Mouse (Mus musculus) adrenal gland, adult (tissue): ENCODE measurements around the gene Epha8.
A peak's percentile ranks its signal among the peaks of the same experiment; 100 is the strongest.

Experiments
- DNase-seq, 2 experiments: peaks; one replicate each; pipeline ENCODE4 v3.0.0; 2022 to 2023; ENCODE audit warnings: low spot score in 1 of 2; ENCODE audit not compliant: inconsistent age in 2 of 2

Gene Epha8

GRCm38 (mm10) chr4:136960068-136960467 is 3.5 kb upstream of the Epha8 start:
- peak; percentile 45 to 63 for DNase-seq

- DNase-seq, result no peak
These were observed 2.1 kb downstream of the Epha8 start for GRCm38 (mm10) chr4:136954562-136954961.

DNA sequence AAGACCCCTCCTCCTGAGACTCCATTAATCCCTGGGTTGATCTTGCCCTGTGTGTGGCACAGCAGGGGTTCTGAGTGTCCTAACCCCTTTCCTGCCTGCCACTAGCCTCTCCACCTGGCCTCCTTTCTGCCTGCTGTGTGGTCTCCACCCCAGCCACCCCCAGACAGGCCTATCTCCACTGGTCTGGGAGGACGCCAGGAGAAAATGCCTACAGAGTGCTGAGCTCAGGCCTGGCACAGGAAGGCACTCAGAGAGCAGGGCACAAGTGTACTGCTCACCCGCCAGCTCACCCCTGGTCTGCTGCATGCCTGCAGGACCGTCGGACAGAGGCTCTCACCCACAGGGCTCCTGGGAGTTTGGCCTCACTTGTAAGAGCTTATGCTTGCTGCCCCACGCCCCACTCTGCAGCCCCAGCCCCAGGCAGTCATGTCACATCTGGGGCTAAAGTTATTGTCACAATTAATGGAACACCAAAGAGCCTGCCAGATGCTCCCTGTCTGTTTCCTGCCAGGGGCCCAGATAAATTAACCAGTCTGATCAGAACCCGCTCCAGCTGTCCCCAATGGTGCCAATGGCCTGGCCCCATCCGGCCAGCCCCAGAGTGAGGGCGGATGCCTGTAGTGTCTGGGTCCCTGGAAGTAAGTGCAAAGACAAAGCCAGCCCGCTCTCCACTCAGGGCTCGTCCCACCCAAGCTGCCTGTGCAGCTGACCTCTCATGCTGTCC is 7.2 kb downstream of the Epha8 start:
- DNase-seq, result no peak

GRCm38 (mm10) chr4:136945397-136945796 is 11.2 kb downstream of the Epha8 start:
- DNase-seq, result no peak

DNA sequence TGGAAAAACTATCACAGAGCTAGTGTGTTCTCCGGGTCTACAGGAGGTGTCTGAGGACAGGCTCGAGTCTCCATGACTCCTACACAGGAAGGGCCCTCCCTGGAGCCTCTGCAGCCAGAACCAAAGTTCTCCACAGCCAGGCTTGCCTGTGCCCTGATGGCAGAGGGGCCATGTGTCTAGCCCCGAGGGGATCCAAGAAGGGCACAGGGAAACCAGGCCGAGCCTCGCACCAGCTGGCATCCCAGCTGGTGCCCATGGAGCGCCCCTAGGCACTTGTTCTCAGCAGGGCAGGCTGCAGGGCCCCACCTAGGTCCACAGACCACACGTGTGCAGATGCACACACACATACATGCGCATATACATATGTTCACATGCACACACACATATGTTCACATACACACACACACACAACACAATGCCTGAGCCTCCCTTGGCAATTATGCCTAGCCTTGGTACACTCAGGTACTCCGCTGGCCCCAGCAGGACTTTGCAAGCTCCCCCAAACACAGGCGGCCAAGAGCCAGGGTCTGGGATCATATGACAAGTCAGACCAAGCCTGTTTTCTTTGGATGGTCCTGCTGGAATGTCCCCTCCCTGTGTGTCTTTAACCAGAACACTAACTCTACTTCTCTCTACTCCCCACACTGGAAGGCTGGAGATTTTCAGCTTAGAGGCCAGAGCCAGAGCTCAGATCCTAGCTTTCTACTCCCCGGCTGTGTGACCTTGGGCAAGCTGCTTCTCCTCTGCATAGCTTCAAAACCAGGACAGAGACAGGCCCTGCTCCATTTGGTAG is 11.9 kb downstream of the Epha8 start:
- DNase-seq, result peak in 1 of 2 experiments; percentile 43

DNA sequence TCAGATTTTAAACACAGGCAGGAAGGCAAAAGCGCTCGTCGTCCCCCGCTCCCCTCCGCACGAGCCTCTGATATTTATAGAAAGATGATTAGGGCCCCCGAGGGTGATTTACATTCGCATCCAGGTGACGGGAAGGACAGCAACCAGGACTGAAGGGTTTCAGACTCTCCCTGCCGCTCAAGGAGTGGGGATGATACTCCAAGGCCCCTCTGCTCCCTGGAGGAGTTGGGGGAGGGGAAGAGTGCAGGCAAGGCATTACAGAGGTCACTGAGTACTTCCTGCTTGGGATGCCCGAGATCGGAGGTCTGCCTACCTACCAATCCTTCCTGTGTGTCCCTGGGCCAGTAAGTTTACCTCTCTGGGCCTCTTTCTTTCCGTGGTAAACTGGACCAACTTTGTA is 13.4 kb downstream of the Epha8 start:
- no peak for DNase-seq

GRCm38 (mm10) chr4:136942761-136943160 is 13.9 kb downstream of the Epha8 start:
- peak in 1 of 2 experiments; percentile 34 for DNase-seq

GRCm38 (mm10) chr4:136937935-136938334 is 18.7 kb downstream of the Epha8 start:
- no peak for DNase-seq

- no peak for DNase-seq
These were observed 19.3 kb downstream of the Epha8 start for GRCm38 (mm10) chr4:136937344-136937743.

DNA sequence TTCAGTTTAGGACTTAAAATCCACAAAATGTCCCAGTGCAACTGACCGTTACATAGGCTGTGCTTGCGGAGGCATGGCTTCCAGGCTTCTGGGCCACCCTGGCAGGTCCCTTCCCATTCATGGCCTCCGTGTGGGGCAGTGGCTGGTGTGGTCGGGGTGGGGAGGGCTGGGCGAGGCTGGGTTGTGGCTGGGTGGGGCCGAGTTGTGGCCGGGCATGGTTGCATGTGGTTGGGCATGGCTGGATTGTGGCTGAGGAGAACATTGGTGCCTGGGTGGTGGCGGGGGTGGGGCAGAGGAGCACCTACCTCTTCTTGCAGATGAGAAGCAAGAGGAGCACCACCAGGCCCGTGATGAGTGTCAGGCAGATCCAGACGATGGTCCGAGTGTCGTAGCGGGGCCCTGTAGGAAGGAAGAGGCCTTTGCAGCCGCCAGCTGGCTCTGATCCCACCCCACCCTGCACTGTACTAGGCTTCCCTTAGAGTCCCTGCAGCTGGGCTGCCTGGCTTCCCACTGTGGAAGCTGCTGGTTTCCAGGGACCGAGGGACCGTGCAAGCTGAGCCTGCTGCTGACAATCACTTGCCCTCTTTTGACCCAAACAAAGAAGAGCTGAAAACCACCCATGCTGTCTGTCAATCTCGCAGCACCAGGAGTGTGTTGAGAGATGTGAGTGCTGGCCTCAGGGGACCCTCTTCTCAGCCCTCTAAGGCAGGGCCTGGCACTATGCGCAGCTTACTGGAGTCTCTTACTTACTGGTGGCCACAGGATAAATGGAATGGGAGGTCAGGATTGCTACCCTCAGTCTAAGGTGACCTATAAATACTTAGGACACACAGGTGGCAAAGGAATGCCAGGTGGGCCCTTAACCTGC is 21.6 kb downstream of the Epha8 start:
- DNase-seq, result no peak

GRCm38 (mm10) chr4:136930474-136930873 is 26.1 kb downstream of the Epha8 start:
- DNase-seq, result no peak

GRCm38 (mm10) chr4:136928928-136929327 is 27.7 kb downstream of the Epha8 start:
- DNase-seq, result peak; percentile 25 to 77

GRCm38 (mm10) chr4:136925804-136926203 is 30.8 kb downstream of the Epha8 start:
- peak in 1 of 2 experiments; percentile 48 for DNase-seq

DNA sequence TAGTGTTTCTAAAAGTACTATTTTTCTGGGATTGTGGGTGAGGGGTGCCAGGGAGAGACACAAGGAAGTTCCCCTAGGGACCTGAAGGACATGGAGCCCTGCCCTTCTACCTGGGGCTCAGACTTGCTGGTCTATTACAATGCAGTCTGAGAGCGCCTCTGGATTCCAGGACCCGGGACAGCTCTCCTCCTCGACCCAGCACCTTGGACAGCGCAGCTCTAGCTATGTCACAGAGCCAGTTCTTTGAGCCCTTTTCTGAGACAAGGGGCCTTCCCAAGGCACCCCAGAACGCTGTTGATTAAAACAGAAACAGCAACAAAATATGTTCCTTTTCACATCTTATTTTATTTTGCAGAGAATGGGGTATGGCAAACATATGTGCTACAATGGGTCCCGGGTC is 32.1 kb downstream of the Epha8 start:
- peak; percentile 63 to 91 for DNase-seq

DNA sequence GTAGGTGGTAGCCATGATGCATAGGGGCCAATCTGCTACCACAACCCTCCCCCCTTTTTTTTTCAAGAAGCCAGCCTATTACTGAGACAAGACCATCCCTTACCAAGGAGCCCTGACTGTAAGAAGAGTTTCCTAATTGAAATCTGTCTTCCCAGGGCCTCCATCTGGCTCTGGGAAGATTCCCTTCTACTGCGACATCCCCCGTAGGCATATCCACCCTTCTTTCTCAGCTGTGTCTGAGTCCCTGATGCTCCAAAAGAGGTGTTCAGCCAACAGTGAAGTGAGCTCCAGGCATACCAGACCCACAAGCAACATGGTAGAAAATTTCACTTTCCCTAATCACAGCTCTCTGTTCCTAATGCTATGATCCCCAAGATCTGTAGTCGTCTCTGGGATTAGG is 37.1 kb downstream of the Epha8 start:
- no peak for DNase-seq

- no peak for DNase-seq
These were observed 37.8 kb downstream of the Epha8 start for GRCm38 (mm10) chr4:136918834-136919233.

GRCm38 (mm10) chr4:136917165-136917524 is 39.5 kb downstream of the Epha8 start:
- no peak for DNase-seq

DNA sequence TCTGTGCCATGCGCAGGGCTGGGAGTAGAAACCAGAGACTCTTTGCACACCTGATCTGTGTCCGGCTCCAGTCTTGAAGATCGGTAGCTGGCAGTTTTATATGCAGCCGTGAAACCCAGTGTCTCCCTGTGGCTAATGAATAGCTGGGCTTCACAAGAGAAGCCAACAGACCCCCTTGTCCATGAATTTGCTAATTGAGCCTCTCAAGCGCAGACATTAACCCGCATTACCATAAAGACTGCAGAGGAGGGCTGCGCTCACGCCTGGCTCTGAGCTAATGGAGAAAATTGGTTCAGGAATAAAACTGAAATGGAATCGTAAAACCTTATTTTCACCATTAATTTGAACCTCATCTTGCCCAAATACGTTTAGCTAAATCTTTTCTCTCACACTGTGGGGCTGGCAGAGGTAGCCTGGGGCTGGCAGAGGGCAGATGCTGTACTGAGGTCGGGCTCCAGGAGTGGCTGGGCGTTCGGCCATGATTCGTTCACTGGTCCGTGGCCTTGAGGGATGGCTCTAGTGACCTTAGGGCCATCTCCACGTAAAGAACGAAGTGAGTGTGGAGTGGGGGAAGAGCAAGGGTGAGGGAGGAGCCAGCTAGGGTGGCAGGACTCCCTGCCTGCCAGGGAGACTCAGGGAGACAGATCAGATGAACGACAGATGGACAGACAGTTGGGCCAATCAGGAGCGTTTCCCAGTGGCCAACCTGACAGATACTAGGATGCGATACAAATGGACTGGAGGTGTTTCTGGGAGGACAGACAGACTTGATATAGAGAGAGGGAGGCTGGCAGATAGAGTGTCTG is 40.1 kb downstream of the Epha8 start:
- no peak for DNase-seq

DNA sequence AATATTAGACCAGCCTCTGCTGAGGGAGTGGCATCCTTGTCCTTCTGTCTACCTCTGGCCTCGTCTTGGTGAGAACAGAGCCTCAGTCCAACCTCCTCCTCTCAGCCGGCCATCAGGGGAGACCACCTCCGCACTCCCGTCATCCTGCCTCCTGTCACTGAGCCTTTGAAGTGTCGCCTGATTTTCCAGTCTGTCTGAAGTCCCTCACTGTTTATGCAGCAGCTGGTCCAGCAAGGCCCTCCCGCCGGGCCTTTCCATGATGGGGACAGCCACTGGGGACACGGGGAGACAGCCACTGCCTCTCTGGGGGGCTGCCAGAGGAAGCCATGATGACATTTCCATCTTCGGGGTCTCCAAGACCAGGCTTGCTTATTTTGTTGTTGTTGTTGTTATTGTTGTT is 43.8 kb downstream of the Epha8 start:
- DNase-seq, result no peak

GRCm38 (mm10) chr4:136911804-136912203 is 44.8 kb downstream of the Epha8 start:
- DNase-seq, result no peak

DNA sequence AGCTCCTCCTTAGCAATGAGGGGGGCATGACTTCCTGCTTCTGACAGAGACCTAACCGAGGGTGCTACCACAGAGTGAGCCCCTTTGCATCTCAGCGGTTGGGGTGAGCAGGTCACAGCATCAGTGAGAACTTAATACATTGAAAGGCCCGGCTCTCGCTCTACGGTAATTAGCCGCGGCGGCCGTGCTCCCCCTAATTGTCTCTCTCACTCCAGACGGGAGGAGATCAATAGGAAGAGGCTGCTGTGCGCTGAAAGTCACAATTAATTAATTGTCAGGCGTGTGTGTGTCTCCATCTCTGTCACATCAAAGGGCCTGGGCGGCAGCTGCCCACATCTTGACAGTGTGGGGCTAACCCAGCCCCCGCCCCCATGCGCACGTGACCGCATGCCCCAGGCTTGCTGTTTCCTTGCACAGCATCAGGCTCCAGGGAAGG is 45.4 kb downstream of the Epha8 start:
- DNase-seq, result peak in 1 of 2 experiments; percentile 18
